ENCODE assay signal across 18 mouse cellular contexts in the genomic region with DNA sequence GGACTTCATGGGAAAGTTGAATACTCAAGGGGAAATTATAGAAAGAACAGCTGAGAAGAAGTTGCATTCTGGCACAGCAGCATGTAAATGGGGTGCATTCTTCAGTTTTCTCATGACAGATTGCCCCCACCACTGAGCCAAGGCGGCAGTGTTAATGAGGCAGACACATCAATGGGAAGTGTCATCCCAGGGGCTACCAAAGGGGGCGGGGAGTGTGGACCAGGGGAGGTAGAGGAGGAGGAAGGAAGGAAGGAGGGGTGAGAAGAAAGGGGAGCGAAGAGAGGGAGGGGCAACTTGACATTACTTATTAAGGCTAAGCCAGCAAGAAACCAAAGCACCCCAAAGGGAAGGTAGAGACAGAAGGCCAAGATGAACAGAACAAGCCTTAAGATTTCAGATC.
DNase-seq lines count a peak whose midpoint lies in the region; ATAC-seq lines count a peak whose summit lies in the region.
"Had no signal": no experiment of that assay in that cellular context is flagged by ENCODE, and none has a peak within 500 bp of the region (broad histone marks: within the 10 kb centered on the region; RNA-seq: fewer than 3 reads in every experiment).

No protein-coding gene starts in this region.

- no peaks in the 10 kb centered on the region for H3K36me3 ChIP-seq in forebrain, embryonic 10.5 days (replicated peaks)
- no peaks in the 10 kb centered on the region for H3K36me3 ChIP-seq in forebrain, embryonic 16.5 days (ENCODE audit: control insufficient read depth, insufficient read depth)
- H3K36me3 ChIP-seq in midbrain, embryonic 11.5 days (ENCODE audit: control insufficient read depth, insufficient read depth, low read length), result no peaks in the 10 kb centered on the region
- H3K36me3 ChIP-seq in midbrain, embryonic 15.5 days (replicated peaks), result no peaks in the 10 kb centered on the region
- no peaks in the 10 kb centered on the region for H3K36me3 ChIP-seq in midbrain, embryonic 12.5 days
- H3K36me3 ChIP-seq: heart, embryonic 12.5 days; limb, embryonic 10.5 days; liver, embryonic 12.5 days had no signal

- no peaks in the 10 kb centered on the region for H3K9me3 ChIP-seq in forebrain, embryonic 10.5 days
- no peaks in the 10 kb centered on the region for H3K9me3 ChIP-seq in forebrain, embryonic 16.5 days (ENCODE audit: control insufficient read depth, low read length)
- no peaks in the 10 kb centered on the region for H3K9me3 ChIP-seq in midbrain, embryonic 11.5 days (ENCODE audit: control insufficient read depth, low read length)
- H3K9me3 ChIP-seq in midbrain, embryonic 15.5 days, result no peaks in the 10 kb centered on the region
- H3K9me3 ChIP-seq in midbrain, embryonic 12.5 days, result 0 out of 2 replicates have a peak, but pooled peaks cover 2% of the 10 kb centered on the region
- H3K9me3 ChIP-seq: heart, embryonic 12.5 days; limb, embryonic 10.5 days; liver, embryonic 12.5 days had no signal

- DNase-seq in forebrain, embryonic 10.5 days (ENCODE audit: extremely low spot score, low spot score), result peak; percentile 43
- peak; percentile 87 for DNase-seq in midbrain, embryonic 11.5 days (ENCODE audit: low spot score, missing footprints)
- no peak for DNase-seq in spleen, postnatal 14 days (ENCODE audit: low spot score in 2 of 2)
- DNase-seq in gastrocnemius, postnatal 14 days, result no peak
- no peak for DNase-seq in urinary bladder, postnatal 36 days (ENCODE audit: low spot score in 2 of 2)
- DNase-seq: cerebellum, postnatal 36 days; gastrocnemius, postnatal 36 days; kidney, adult 18-20 months; kidney, postnatal 25 days; layer of hippocampus, postnatal 36 days; thymus, postnatal 14 days had no signal

- H3K27me3 ChIP-seq in forebrain, embryonic 10.5 days (ENCODE audit: poor library complexity, severe bottlenecking), result no peaks in the 10 kb centered on the region
- H3K27me3 ChIP-seq in forebrain, embryonic 16.5 days (replicated peaks; ENCODE audit: control insufficient read depth, insufficient read depth, low read length), result no peaks in the 10 kb centered on the region
- H3K27me3 ChIP-seq in midbrain, embryonic 11.5 days (ENCODE audit: control insufficient read depth, insufficient read depth, low read length), result no peaks in the 10 kb centered on the region
- no peaks in the 10 kb centered on the region for H3K27me3 ChIP-seq in midbrain, embryonic 15.5 days (replicated peaks)
- H3K27me3 ChIP-seq in midbrain, embryonic 12.5 days, result no peaks in the 10 kb centered on the region

- H3K4me2 ChIP-seq in forebrain, embryonic 16.5 days (ENCODE audit: low read length), result no peak overlapping the region
- no peak overlapping the region for H3K4me2 ChIP-seq in midbrain, embryonic 11.5 days
- no peak overlapping the region for H3K4me2 ChIP-seq in midbrain, embryonic 15.5 days
- no peak overlapping the region for H3K4me2 ChIP-seq in midbrain, embryonic 12.5 days (replicated peaks)
- H3K4me2 ChIP-seq: heart, embryonic 12.5 days; liver, embryonic 12.5 days had no signal

- H3K27ac ChIP-seq in forebrain, embryonic 10.5 days, result peak overlapping the region; percentile 84
- no peak overlapping the region for H3K27ac ChIP-seq in forebrain, embryonic 16.5 days (ENCODE audit: low read length)
- peak overlapping the region; percentile 48; the same call in 1 of the 2 replicates for H3K27ac ChIP-seq in midbrain, embryonic 11.5 days (ENCODE audit: low read depth, low read length)
- H3K27ac ChIP-seq in midbrain, embryonic 15.5 days, result no peak overlapping the region
- 0 out of 2 replicates have a peak overlapping the region, but pooled peaks have one; percentile 20 for H3K27ac ChIP-seq in midbrain, embryonic 12.5 days (replicated peaks)
- H3K27ac ChIP-seq: limb, embryonic 10.5 days; liver, embryonic 12.5 days; stomach, postnatal 0 days had no signal

- no peak overlapping the region for H3K9ac ChIP-seq in forebrain, embryonic 16.5 days (replicated peaks; ENCODE audit: low read depth, low read length)
- H3K9ac ChIP-seq in midbrain, embryonic 11.5 days (ENCODE audit: low read length), result no peak overlapping the region
- H3K9ac ChIP-seq in midbrain, embryonic 15.5 days, result no peak overlapping the region
- no peak overlapping the region for H3K9ac ChIP-seq in midbrain, embryonic 12.5 days (replicated peaks)
- H3K9ac ChIP-seq: heart, embryonic 12.5 days; liver, embryonic 12.5 days had no signal

- no peak for ATAC-seq in forebrain, embryonic 16.5 days
- peak; percentile 56; the same call in 1 of the 2 replicates for ATAC-seq in midbrain, embryonic 11.5 days (ENCODE audit: low FRiP score)
- no peak for ATAC-seq in midbrain, embryonic 15.5 days (replicated peaks)
- ATAC-seq in midbrain, embryonic 12.5 days (ENCODE audit: low FRiP score, low read depth), result no peak
- ATAC-seq: liver, embryonic 12.5 days had no signal

- H3K4me1 ChIP-seq in forebrain, embryonic 10.5 days, result peaks cover 63% of the 10 kb centered on the region
- peaks cover 20% of the 10 kb centered on the region for H3K4me1 ChIP-seq in forebrain, embryonic 16.5 days (replicated peaks; ENCODE audit: control insufficient read depth, insufficient read depth, low read length)
- peaks cover 21% of the 10 kb centered on the region for H3K4me1 ChIP-seq in midbrain, embryonic 11.5 days (ENCODE audit: control insufficient read depth, insufficient read depth, low read length)
- H3K4me1 ChIP-seq in midbrain, embryonic 15.5 days, result peaks cover 9% of the 10 kb centered on the region
- peaks cover 34% of the 10 kb centered on the region for H3K4me1 ChIP-seq in midbrain, embryonic 12.5 days
- H3K4me1 ChIP-seq: heart, embryonic 12.5 days; liver, embryonic 12.5 days had no signal

- H3K4me3 ChIP-seq in forebrain, embryonic 10.5 days, result no peak overlapping the region
- H3K4me3 ChIP-seq in forebrain, embryonic 16.5 days (replicated peaks; ENCODE audit: low read length), result no peak overlapping the region
- no peak overlapping the region for H3K4me3 ChIP-seq in midbrain, embryonic 11.5 days (ENCODE audit: low read depth, low read length)
- H3K4me3 ChIP-seq in midbrain, embryonic 15.5 days, result no peak overlapping the region
- no peak overlapping the region for H3K4me3 ChIP-seq in midbrain, embryonic 12.5 days
- H3K4me3 ChIP-seq: heart, embryonic 12.5 days; limb, embryonic 10.5 days; liver, embryonic 12.5 days had no signal

- WGBS in forebrain, embryonic 10.5 days, result 13% methylated on average over 3 of the region's 3 CpGs
- WGBS in forebrain, embryonic 16.5 days, result 12% methylated on average over 3 of the region's 3 CpGs
- 14% methylated on average over 3 of the region's 3 CpGs for WGBS in midbrain, embryonic 11.5 days
- 9% methylated on average over 3 of the region's 3 CpGs for WGBS in midbrain, embryonic 15.5 days
- WGBS in midbrain, embryonic 12.5 days, result 15% methylated on average over 3 of the region's 3 CpGs

- intact Hi-C loops in gastrocnemius, postnatal 14 days (cut with DNase I; ENCODE audit: low total_unique reads), result no loop called here

Comparison
In these comparisons a context has a peak if more than half of its experiments do, and no peak if none do; other contexts are left out.
1. H3K27ac ChIP-seq: peak in forebrain, embryonic 10.5 days (single experiment), midbrain, embryonic 11.5 days (single experiment) and midbrain, embryonic 12.5 days (single experiment); none in forebrain, embryonic 16.5 days (single experiment) and midbrain, embryonic 15.5 days (single experiment).
2. DNase-seq: peak in forebrain, embryonic 10.5 days (single experiment) and midbrain, embryonic 11.5 days (single experiment); none in spleen, postnatal 14 days (0 of 2), gastrocnemius, postnatal 14 days (single experiment) and urinary bladder, postnatal 36 days (0 of 2).